Mouse (Mus musculus) forebrain, embryonic 11.5 days (tissue): ENCODE data around the gene Acot7. TPM values are rescaled to one million over a fixed set of nuclear protein-coding genes. Genes with fewer than 3 reads are reported as not detected.

Source experiments
- ATAC-seq: fragments of 200-750 bp; cut with Nextera tagmentation; replicated peaks from 2 replicates; pipeline ENCODE4 v1.8.0; 2017; ENCODE audit warnings: moderate TSS enrichment; ENCODE audit not compliant: low FRiP score
- DNase-seq: peaks from one replicate; pipeline ENCODE4 v3.0.0-alpha.2; 2017; ENCODE audit warnings: low spot score
- H3K27ac ChIP-seq: fragments of 300-500 bp; sonication (generic); 2 replicates; pipeline ENCODE4 v1.5.1; 2014; ENCODE audit warnings: low read depth, low read length
- H3K27me3 ChIP-seq: fragments of 300-500 bp; sonication (generic); 2 replicates; pipeline ENCODE4 v1.6.1; 2014; ENCODE audit warnings: mild to moderate bottlenecking, low read length, mixed read lengths; ENCODE audit not compliant: control insufficient read depth, insufficient read depth
- H3K36me3 ChIP-seq: fragments of 300-500 bp; sonication (generic); 2 replicates; pipeline ENCODE4 v1.6.1; 2014; ENCODE audit warnings: mild to moderate bottlenecking, low read length, moderate library complexity, mixed read lengths; ENCODE audit not compliant: control insufficient read depth, insufficient read depth
- H3K4me1 ChIP-seq: fragments of 300-500 bp; sonication (generic); replicated peaks from 2 replicates; pipeline ENCODE4 v1.6.1; 2014; ENCODE audit warnings: low read length, mixed read lengths; ENCODE audit not compliant: control insufficient read depth, insufficient read depth
- H3K4me2 ChIP-seq: fragments of 300-500 bp; sonication (generic); 2 replicates; pipeline ENCODE4 v1.6.1; 2014; ENCODE audit warnings: low read depth, mild to moderate bottlenecking, low read length, moderate library complexity, mixed read lengths; ENCODE audit not compliant: severe bottlenecking
- H3K4me3 ChIP-seq: fragments of 300-500 bp; sonication (generic); 2 replicates; pipeline ENCODE4 v1.5.1; 2014; ENCODE audit warnings: low read depth, low read length
- H3K9ac ChIP-seq: fragments of 300-500 bp; sonication (generic); 2 replicates; pipeline ENCODE4 v1.6.1; 2014; ENCODE audit warnings: low read length
- H3K9me3 ChIP-seq: fragments of 300-500 bp; sonication (generic); 2 replicates; pipeline ENCODE4 v1.6.1; 2016; ENCODE audit warnings: low read length, mixed read lengths; ENCODE audit not compliant: control insufficient read depth
- WGBS: fragments of 180-500 bp; shearing (Covaris S2); extraction: QIAGEN DNeasy Blood & Tissue Kit; methylation state at CpG from one replicate; pipeline ENCODE4 v1.1.7; 2014; 5-methylcytosine and 5-hydroxymethylcytosine counted together
- polyA plus RNA-seq: library from polyadenylated mRNA; unstranded; fragments of >200 nt; fragmentation: Nextera tagmentation; extraction: Ambion mirVana; gene quantifications from 2 replicates; pipeline ENCODE4 v1.2.1, GENCODE M21; 2014

Acot7 gene
- polyA plus RNA-seq, 1 experiment from 2014 or later = 75.1 TPM

DNA sequence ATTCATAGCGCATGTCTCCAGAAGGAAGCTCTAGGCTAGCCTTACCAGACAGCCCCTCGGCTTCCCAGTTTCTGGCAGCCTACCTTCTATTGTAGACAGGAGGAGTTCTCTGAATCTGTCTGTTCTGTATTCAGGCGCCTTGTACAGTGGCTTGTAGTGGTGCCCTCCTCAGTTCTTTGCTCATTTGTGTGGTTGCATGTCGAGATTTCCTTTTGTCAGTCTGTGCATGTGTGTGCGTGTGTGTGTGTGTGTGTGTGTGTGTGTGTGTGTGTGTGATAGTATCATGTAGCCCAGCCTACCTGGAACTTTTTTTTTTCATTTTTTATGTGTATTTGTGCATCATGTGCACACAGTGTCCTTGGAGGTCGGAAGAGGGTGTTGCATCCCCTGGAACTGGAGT lies 11.1 kb downstream of the Acot7 start:
- no peaks in the 10 kb centered on the region for H3K27me3 ChIP-seq

GRCm38 (mm10) chr4:152189691-152190090 lies 11.8 kb downstream of the Acot7 start:
- H3K4me1 ChIP-seq = peaks cover 11% of the 10 kb centered on the region
- 89% methylated on average over 4 of the region's 4 CpGs for WGBS
- H3K9me3 ChIP-seq = no peaks in the 10 kb centered on the region
- no peak overlapping the region for H3K9ac ChIP-seq
- H3K4me2 ChIP-seq = no peak overlapping the region
- H3K27me3 ChIP-seq = no peaks in the 10 kb centered on the region
- ATAC-seq = no peak
- H3K4me3 ChIP-seq = no peak overlapping the region
- no peak for DNase-seq
- no peaks in the 10 kb centered on the region for H3K36me3 ChIP-seq
- H3K27ac ChIP-seq = no peak overlapping the region

More for the DNA sequence above, 11.1 kb downstream of the Acot7 start:
- Histone ChIP-seq H3K27ac (no peak overlapping the region), H3K9ac (no peak overlapping the region), H3K4me1 (peaks cover 11% of the 10 kb centered on the region), H3K9me3 (no peaks in the 10 kb centered on the region), H3K36me3 (no peaks in the 10 kb centered on the region), H3K4me2 (no peak overlapping the region), H3K4me3 (no peak overlapping the region)
- DNase-seq (no peak), ATAC-seq (no peak)
- WGBS = 86% methylated on average over 6 of the region's 6 CpGs

- Histone ChIP-seq H3K4me1 (peaks cover 11% of the 10 kb centered on the region), H3K9me3 (no peaks in the 10 kb centered on the region), H3K4me2 (no peak overlapping the region), H3K4me3 (no peak overlapping the region), H3K9ac (no peak overlapping the region), H3K27ac (no peak overlapping the region), H3K27me3 (no peaks in the 10 kb centered on the region), H3K36me3 (no peaks in the 10 kb centered on the region)
- 71% methylated on average over 11 of the region's 11 CpGs for WGBS
- ATAC-seq (no peak), DNase-seq (no peak)
Measured at GRCm38 (mm10) chr4:152190096-152190653, 12.2 kb downstream of the Acot7 start.

DNA sequence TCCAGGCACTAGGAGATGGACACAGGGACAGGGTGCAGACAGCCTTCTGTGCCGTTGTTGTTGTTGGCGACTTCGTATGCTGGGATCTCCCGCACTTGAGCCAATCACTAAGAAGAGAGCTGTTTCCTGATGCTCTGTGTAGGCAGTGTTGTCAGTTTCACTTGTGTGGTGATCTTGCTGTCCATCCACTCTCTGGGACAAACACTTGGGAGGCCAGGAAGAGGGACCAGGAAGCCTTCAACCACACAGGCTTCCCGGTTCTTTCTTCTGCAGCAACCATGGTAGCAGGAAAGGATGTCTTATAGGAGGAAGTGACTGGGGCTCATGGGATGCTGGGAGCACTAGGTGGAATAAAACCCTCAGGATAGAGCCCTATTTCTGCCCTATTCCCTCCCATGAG lies 12.8 kb downstream of the Acot7 start:
- no peak overlapping the region for H3K27ac ChIP-seq
- H3K27me3 ChIP-seq = no peaks in the 10 kb centered on the region
- no peak for ATAC-seq
- H3K36me3 ChIP-seq = no peaks in the 10 kb centered on the region
- H3K4me3 ChIP-seq = no peak overlapping the region
- WGBS = 85% methylated on average over 5 of the region's 5 CpGs
- no peak for DNase-seq
- H3K9me3 ChIP-seq = no peaks in the 10 kb centered on the region
- no peak overlapping the region for H3K4me2 ChIP-seq
- H3K4me1 ChIP-seq = peaks cover 8% of the 10 kb centered on the region
- no peak overlapping the region for H3K9ac ChIP-seq

DNA sequence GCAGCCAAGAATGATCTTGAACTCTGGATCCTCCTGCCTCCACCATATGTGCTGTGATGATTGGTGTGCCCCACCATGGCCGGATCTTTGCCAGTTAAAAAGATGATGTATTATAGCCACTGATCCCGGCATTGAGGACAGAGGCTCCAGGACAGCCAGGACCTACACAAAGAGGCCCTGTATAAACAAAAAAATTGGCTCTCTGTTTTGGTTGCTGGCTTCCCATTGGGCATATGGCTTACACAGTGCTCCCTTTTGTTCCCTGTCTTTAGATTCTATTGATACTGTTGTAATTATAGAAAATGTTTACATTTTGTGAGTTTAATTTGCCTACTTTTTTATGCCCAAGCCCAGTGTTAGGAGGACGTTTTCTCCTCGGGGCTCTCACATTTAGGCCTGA lies 14.6 kb downstream of the Acot7 start:
- Histone ChIP-seq H3K4me2 (no peak overlapping the region), H3K4me3 (no peak overlapping the region), H3K27me3 (no peaks in the 10 kb centered on the region), H3K27ac (no peak overlapping the region), H3K9me3 (no peaks in the 10 kb centered on the region), H3K36me3 (no peaks in the 10 kb centered on the region), H3K9ac (no peak overlapping the region), H3K4me1 (no peaks in the 10 kb centered on the region; the same call in 1 of the 2 replicates)
- 44% methylated on average over 4 of the region's 4 CpGs for WGBS
- DNase-seq (no peak), ATAC-seq (no peak)

DNA sequence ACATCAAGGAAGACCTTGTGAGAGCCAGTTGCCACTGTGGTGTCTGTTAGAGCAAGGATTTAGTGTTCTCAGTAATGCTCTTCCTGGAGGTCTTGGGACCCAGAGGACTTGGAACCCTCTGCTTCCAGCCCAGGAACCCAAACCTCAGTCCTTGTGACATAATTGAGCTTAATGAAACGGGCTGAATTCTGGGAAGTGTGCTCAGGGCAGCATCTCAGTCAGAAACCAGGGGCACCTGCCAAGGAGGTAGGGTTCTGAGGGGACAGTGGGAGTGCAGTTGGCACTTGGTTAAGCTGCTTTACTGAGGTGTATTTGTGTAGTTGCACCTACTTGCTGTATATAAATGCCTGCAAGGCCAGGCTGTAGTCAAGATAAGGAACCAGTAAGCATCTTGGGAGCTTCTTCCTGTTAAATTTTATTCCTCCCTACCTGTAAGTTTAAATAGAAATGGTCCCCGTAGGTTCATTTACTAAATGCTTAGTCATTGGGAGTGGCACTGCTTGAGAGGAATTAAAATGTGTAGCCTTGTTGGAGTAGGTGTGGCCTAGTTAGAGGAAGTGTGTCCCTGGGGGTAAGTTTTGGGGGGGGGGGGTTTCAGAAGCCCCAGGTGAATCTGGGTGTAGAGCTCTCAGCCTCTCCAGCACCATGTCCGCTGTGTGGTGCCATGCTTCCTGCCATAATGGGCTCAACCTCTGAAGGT lies 16.7 kb downstream of the Acot7 start:
- H3K27ac ChIP-seq = no peak overlapping the region
- no peak overlapping the region for H3K4me2 ChIP-seq
- ATAC-seq (no peak), DNase-seq (no peak)
- 86% methylated on average over 3 of the region's 3 CpGs for WGBS
- H3K4me3 ChIP-seq = no peak overlapping the region
- no peaks in the 10 kb centered on the region for H3K27me3 ChIP-seq
- no peak overlapping the region for H3K9ac ChIP-seq
- H3K36me3 ChIP-seq = no peaks in the 10 kb centered on the region
- H3K4me1 ChIP-seq = no peaks in the 10 kb centered on the region; the same call in 1 of the 2 replicates
- H3K9me3 ChIP-seq = no peaks in the 10 kb centered on the region

DNA sequence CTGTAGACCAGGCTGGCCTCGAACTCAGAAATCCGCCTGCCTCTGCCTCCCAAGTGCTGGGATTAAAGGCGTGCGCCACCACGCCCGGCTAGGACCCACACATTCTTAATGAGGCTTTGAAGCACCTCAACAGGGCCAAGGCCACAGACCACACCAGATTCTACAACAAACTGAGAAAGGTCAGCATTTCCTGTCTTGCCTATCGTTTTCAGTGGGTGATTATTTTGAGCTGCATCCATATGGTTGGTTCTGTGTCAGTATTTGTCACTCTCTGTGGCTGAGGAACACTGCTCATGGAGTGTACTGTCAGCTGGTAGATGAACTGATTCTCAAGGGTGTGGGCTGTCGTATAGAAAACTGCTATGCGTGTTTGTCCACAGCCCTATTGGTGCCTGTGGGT lies 18.3 kb downstream of the Acot7 start:
- H3K4me3 ChIP-seq = no peak overlapping the region
- WGBS = 85% methylated on average over 8 of the region's 9 CpGs
- no peaks in the 10 kb centered on the region for H3K36me3 ChIP-seq
- H3K27ac ChIP-seq = no peak overlapping the region
- no peak overlapping the region for H3K9ac ChIP-seq
- H3K4me1 ChIP-seq = no peaks in the 10 kb centered on the region
- H3K4me2 ChIP-seq = no peak overlapping the region
- DNase-seq (no peak), ATAC-seq (no peak)
- no peaks in the 10 kb centered on the region for H3K27me3 ChIP-seq
- H3K9me3 ChIP-seq = no peaks in the 10 kb centered on the region

DNA sequence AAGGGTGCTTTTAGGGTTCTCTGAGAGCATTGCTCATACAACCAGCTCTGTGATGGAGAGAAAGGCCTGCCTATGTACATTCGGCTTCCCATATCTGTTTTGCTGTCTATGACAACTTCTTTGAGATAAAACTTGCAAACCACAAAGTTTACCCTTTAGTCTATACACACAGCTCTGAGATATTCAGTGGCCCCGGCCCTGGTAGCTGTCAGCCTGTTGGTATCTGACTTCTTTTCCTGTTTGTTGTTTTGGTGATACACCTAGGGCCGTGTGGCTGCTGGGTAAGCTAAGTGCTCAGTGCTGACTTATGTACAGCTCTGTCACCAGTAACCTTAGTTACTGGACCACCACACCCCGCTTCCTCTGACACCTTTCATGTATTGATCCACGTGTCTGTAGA lies 19.6 kb downstream of the Acot7 start:
- no peak overlapping the region for H3K4me2 ChIP-seq
- no peaks in the 10 kb centered on the region for H3K27me3 ChIP-seq
- H3K9me3 ChIP-seq = no peaks in the 10 kb centered on the region
- no peak overlapping the region for H3K27ac ChIP-seq
- 83% methylated on average over 5 of the region's 5 CpGs for WGBS
- no peak overlapping the region for H3K9ac ChIP-seq
- ATAC-seq = no peak
- no peaks in the 10 kb centered on the region for H3K36me3 ChIP-seq
- H3K4me3 ChIP-seq = no peak overlapping the region
- no peaks in the 10 kb centered on the region for H3K4me1 ChIP-seq
- DNase-seq = no peak

DNA sequence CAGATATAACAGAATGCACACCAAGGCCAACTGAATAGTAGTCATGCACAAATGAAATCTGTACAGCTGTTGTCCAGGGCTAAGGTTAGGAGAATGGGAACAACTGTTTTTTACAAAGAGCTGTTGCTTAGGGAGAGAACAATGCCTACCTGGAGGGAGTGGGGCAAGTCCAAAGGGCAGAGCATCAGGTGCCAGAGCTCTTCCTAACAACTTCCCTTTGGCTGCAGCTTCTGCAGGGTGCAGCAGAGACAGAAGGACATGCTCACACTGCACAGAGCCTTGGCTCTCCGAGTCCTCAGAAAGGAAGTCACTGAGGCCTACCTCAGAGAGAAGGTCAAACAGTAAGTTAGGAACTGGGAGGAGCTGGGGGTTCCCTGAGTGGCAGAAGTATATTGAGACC lies 21.7 kb downstream of the Acot7 start:
- no peak for ATAC-seq
- H3K4me3 ChIP-seq = no peak overlapping the region
- H3K27me3 ChIP-seq = no peaks in the 10 kb centered on the region
- H3K4me2 ChIP-seq = no peak overlapping the region
- H3K27ac ChIP-seq = no peak overlapping the region
- H3K4me1 ChIP-seq = peaks cover 3% of the 10 kb centered on the region; the same call in 1 of the 2 replicates
- 86% methylated on average over 1 of the region's 1 CpGs for WGBS
- no peaks in the 10 kb centered on the region for H3K9me3 ChIP-seq
- H3K36me3 ChIP-seq = no peaks in the 10 kb centered on the region
- DNase-seq = no peak
- H3K9ac ChIP-seq = no peak overlapping the region
